Mouse (Mus musculus): ENCODE measurements around the gene Rara.

- TF ChIP-seq CTCF (conservative IDR thresholded peaks at IDR 0.05; ENCODE audit: low read length) (no peak), POU5F1 (IDR thresholded peaks at IDR 0.05; ENCODE audit: borderline replicate concordance, low read length) (no peak)
Measured at GRCm38 (mm10) chr11:98981289-98981996, 53.8 kb downstream of the Rara start.

Data from E14TG2a.4 (cell line).